Mouse (Mus musculus): ENCODE results near the gene Prdm10. TPM values are rescaled to one million over a fixed set of nuclear protein-coding genes. Genes with fewer than 3 reads are reported as not detected.

Prdm10 gene
- polyA plus RNA-seq, 1 experiment from 2014 or later: 7.0 TPM

GRCm38 (mm10) chr9:31307232-31307631 is 26.9 kb downstream of the Prdm10 start:
- H3K27me3 ChIP-seq (replicated peaks; ENCODE audit: control insufficient read depth, insufficient read depth, low read length): no peaks in the 10 kb centered on the region
- ATAC-seq: no peak
- 96% methylated on average over 3 of the region's 3 CpGs for WGBS
- peaks cover 2% of the 10 kb centered on the region for H3K4me1 ChIP-seq (ENCODE audit: control insufficient read depth, insufficient read depth, low read depth, low read length)
- no peaks in the 10 kb centered on the region for H3K36me3 ChIP-seq (ENCODE audit: control insufficient read depth, insufficient read depth, low read length)
- H3K9ac ChIP-seq (ENCODE audit: low read depth, low read length): no peak overlapping the region
- no peak overlapping the region for H3K4me3 ChIP-seq (ENCODE audit: low read length)
- H3K4me2 ChIP-seq (ENCODE audit: low read length): no peak overlapping the region
- no peaks in the 10 kb centered on the region for H3K9me3 ChIP-seq (ENCODE audit: control insufficient read depth, low read length)
- H3K27ac ChIP-seq (ENCODE audit: low read depth, low read length): no peak overlapping the region

- Histone ChIP-seq H3K9ac (ENCODE audit: low read depth, low read length) (no peak overlapping the region), H3K9me3 (ENCODE audit: control insufficient read depth, low read length) (no peaks in the 10 kb centered on the region)
- 84% methylated on average over 5 of the region's 5 CpGs for whole genome bisulfite sequencing
Observed at GRCm38 (mm10) chr9:31309041-31309440, 28.7 kb downstream of the Prdm10 start.

DNA sequence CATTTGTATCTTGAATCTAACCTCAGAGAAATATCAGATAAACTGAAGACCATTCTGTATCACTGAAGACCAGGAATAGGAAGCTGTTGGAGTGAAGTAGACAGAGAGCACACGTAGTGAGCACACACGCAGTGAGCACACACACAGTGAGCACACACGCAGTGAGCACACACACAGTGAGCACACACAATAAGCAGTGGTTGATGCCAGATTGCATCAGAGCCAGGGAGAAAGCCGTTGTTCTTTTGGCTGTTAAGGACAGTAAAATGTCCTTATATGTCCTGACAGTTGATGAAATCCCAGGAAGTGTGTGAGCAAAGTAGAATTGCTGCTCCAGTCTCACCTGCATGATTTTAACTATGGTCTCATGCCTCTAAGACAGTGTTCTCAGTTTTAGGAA is 30.3 kb downstream of the Prdm10 start:
- H3K9ac ChIP-seq (ENCODE audit: low read depth, low read length): no peak overlapping the region
- no peak overlapping the region for H3K4me2 ChIP-seq (ENCODE audit: low read length)
- 83% methylated on average over 4 of the region's 4 CpGs for WGBS
- H3K36me3 ChIP-seq (ENCODE audit: control insufficient read depth, insufficient read depth, low read length): no peaks in the 10 kb centered on the region
- no peaks in the 10 kb centered on the region for H3K27me3 ChIP-seq (replicated peaks; ENCODE audit: control insufficient read depth, insufficient read depth, low read length)
- no peaks in the 10 kb centered on the region for H3K9me3 ChIP-seq (ENCODE audit: control insufficient read depth, low read length)
- no peak for ATAC-seq
- H3K27ac ChIP-seq (ENCODE audit: low read depth, low read length): no peak overlapping the region
- H3K4me3 ChIP-seq (ENCODE audit: low read length): no peak overlapping the region
- H3K4me1 ChIP-seq (ENCODE audit: control insufficient read depth, insufficient read depth, low read depth, low read length): peaks cover 3% of the 10 kb centered on the region

More at GRCm38 (mm10) chr9:31309041-31309440, 28.7 kb downstream of the Prdm10 start:
- H3K4me3 ChIP-seq (ENCODE audit: low read length): no peak overlapping the region
- H3K4me2 ChIP-seq (ENCODE audit: low read length): no peak overlapping the region
- no peak overlapping the region for H3K27ac ChIP-seq (ENCODE audit: low read depth, low read length)
- no peak for ATAC-seq
- H3K36me3 ChIP-seq (ENCODE audit: control insufficient read depth, insufficient read depth, low read length): no peaks in the 10 kb centered on the region
- H3K27me3 ChIP-seq (replicated peaks; ENCODE audit: control insufficient read depth, insufficient read depth, low read length): no peaks in the 10 kb centered on the region
- H3K4me1 ChIP-seq (ENCODE audit: control insufficient read depth, insufficient read depth, low read depth, low read length): peaks cover 2% of the 10 kb centered on the region

- Histone ChIP-seq H3K9ac (ENCODE audit: low read depth, low read length) (no peak overlapping the region), H3K27ac (ENCODE audit: low read depth, low read length) (no peak overlapping the region), H3K9me3 (ENCODE audit: control insufficient read depth, low read length) (no peaks in the 10 kb centered on the region), H3K36me3 (ENCODE audit: control insufficient read depth, insufficient read depth, low read length) (no peaks in the 10 kb centered on the region), H3K4me2 (ENCODE audit: low read length) (no peak overlapping the region), H3K27me3 (replicated peaks; ENCODE audit: control insufficient read depth, insufficient read depth, low read length) (no peaks in the 10 kb centered on the region), H3K4me1 (ENCODE audit: control insufficient read depth, insufficient read depth, low read depth, low read length) (peaks cover 2% of the 10 kb centered on the region), H3K4me3 (ENCODE audit: low read length) (no peak overlapping the region)
- no peak for ATAC-seq
- 90% methylated on average over 1 of the region's 1 CpGs for WGBS
Observed at GRCm38 (mm10) chr9:31313876-31314275, 33.5 kb downstream of the Prdm10 start.

GRCm38 (mm10) chr9:31315983-31316382 is 35.6 kb downstream of the Prdm10 start:
- Histone ChIP-seq H3K36me3 (ENCODE audit: control insufficient read depth, insufficient read depth, low read length) (no peaks in the 10 kb centered on the region), H3K9me3 (ENCODE audit: control insufficient read depth, low read length) (no peaks in the 10 kb centered on the region), H3K27me3 (replicated peaks; ENCODE audit: control insufficient read depth, insufficient read depth, low read length) (no peaks in the 10 kb centered on the region), H3K27ac (ENCODE audit: low read depth, low read length) (peak overlapping the region; percentile 47), H3K4me1 (ENCODE audit: control insufficient read depth, insufficient read depth, low read depth, low read length) (peaks cover 2% of the 10 kb centered on the region), H3K4me2 (ENCODE audit: low read length) (no peak overlapping the region), H3K9ac (ENCODE audit: low read depth, low read length) (0 out of 2 replicates have a peak overlapping the region, but pooled peaks have one; percentile 19), H3K4me3 (ENCODE audit: low read length) (no peak overlapping the region)
- ATAC-seq: peak; percentile 95
- WGBS: 24% methylated on average over 8 of the region's 8 CpGs

- no peak for ATAC-seq
- Histone ChIP-seq H3K4me3 (ENCODE audit: low read length) (no peak overlapping the region), H3K9ac (ENCODE audit: low read depth, low read length) (no peak overlapping the region), H3K9me3 (ENCODE audit: control insufficient read depth, low read length) (no peaks in the 10 kb centered on the region), H3K27ac (ENCODE audit: low read depth, low read length) (no peak overlapping the region), H3K36me3 (ENCODE audit: control insufficient read depth, insufficient read depth, low read length) (no peaks in the 10 kb centered on the region), H3K4me2 (ENCODE audit: low read length) (no peak overlapping the region), H3K27me3 (replicated peaks; ENCODE audit: control insufficient read depth, insufficient read depth, low read length) (no peaks in the 10 kb centered on the region), H3K4me1 (ENCODE audit: control insufficient read depth, insufficient read depth, low read depth, low read length) (peaks cover 2% of the 10 kb centered on the region)
- WGBS: 22% methylated on average over 5 of the region's 5 CpGs
Observed at GRCm38 (mm10) chr9:31318956-31319355, 38.6 kb downstream of the Prdm10 start.

DNA sequence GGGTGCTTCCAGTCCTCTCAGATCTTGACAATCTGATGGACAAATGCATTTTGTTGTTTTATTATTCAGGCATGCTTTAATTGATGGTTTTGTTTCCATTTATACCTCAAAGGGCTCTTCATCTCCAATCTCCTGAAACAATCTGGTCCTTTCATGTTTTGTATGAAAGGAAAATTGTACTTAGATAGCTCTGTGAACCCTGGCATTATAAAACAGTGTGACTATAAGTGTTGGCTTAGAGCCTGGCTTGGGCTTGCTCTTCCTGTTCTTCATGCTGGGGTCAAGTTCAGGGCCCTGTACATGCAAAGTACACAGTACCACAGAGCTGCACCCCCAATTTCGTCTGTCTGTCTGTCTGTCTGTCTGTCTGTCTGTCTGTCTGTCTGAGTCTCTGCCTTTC is 40.4 kb downstream of the Prdm10 start:
- Histone ChIP-seq H3K4me1 (ENCODE audit: control insufficient read depth, insufficient read depth, low read depth, low read length) (no peaks in the 10 kb centered on the region; the same call in none of the 2 replicates), H3K9me3 (ENCODE audit: control insufficient read depth, low read length) (no peaks in the 10 kb centered on the region), H3K4me3 (ENCODE audit: low read length) (no peak overlapping the region), H3K27ac (ENCODE audit: low read depth, low read length) (no peak overlapping the region), H3K4me2 (ENCODE audit: low read length) (no peak overlapping the region), H3K9ac (ENCODE audit: low read depth, low read length) (no peak overlapping the region), H3K27me3 (replicated peaks; ENCODE audit: control insufficient read depth, insufficient read depth, low read length) (no peaks in the 10 kb centered on the region), H3K36me3 (ENCODE audit: control insufficient read depth, insufficient read depth, low read length) (no peaks in the 10 kb centered on the region)
- ATAC-seq: no peak
- WGBS: 66% methylated on average over 1 of the region's 1 CpGs

DNA sequence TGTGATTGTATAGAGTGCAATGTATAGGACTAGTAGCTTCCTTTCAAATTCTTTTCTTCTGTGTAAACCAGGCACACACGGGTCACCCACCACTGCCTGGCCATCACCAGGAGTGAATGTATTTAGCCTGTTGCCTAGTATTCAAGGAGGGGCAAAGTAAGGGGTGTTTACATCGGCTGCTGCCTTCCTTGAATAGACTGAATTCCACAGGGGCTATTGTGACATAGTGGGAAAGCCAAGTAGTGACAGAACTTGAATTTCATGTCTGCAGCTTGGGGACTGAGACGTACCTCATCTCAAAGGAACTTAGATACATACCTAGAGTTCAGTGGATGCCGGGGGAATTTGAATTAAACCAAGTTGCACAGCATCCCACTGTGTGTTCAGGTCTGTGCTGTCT is 41.2 kb downstream of the Prdm10 start:
- no peak for ATAC-seq
- Histone ChIP-seq H3K9ac (ENCODE audit: low read depth, low read length) (no peak overlapping the region), H3K4me3 (ENCODE audit: low read length) (no peak overlapping the region), H3K4me2 (ENCODE audit: low read length) (no peak overlapping the region), H3K4me1 (ENCODE audit: control insufficient read depth, insufficient read depth, low read depth, low read length) (no peaks in the 10 kb centered on the region), H3K36me3 (ENCODE audit: control insufficient read depth, insufficient read depth, low read length) (no peaks in the 10 kb centered on the region), H3K27me3 (replicated peaks; ENCODE audit: control insufficient read depth, insufficient read depth, low read length) (no peaks in the 10 kb centered on the region), H3K27ac (ENCODE audit: low read depth, low read length) (no peak overlapping the region), H3K9me3 (ENCODE audit: control insufficient read depth, low read length) (no peaks in the 10 kb centered on the region)
- 41% methylated on average over 4 of the region's 4 CpGs for WGBS

DNA sequence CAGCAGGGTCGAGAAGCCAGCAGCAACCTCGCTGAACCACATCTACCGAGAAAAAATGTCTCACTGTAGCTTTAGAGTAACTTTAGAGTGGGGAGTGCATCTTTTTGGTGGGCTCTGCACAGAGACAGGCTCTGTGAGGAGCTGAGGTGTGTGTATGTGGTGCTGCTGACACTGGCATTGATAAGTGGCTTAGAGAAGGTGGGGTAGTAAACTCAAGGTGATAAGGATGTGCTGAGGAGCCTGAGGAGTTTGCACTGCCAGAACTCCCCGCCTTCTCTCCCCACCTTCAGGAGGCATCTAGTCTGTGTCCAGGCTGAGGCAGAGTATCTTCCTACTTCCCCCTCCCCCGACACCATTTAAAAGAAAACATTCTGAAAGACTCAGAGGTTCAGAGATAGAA is 41.8 kb downstream of the Prdm10 start:
- ATAC-seq: no peak
- Histone ChIP-seq H3K9ac (ENCODE audit: low read depth, low read length) (no peak overlapping the region), H3K27ac (ENCODE audit: low read depth, low read length) (no peak overlapping the region), H3K4me1 (ENCODE audit: control insufficient read depth, insufficient read depth, low read depth, low read length) (no peaks in the 10 kb centered on the region), H3K27me3 (replicated peaks; ENCODE audit: control insufficient read depth, insufficient read depth, low read length) (no peaks in the 10 kb centered on the region), H3K4me3 (ENCODE audit: low read length) (no peak overlapping the region), H3K36me3 (ENCODE audit: control insufficient read depth, insufficient read depth, low read length) (no peaks in the 10 kb centered on the region), H3K4me2 (ENCODE audit: low read length) (no peak overlapping the region), H3K9me3 (ENCODE audit: control insufficient read depth, low read length) (no peaks in the 10 kb centered on the region)
- WGBS: 70% methylated on average over 5 of the region's 5 CpGs

GRCm38 (mm10) chr9:31330816-31331215 is 50.5 kb downstream of the Prdm10 start:
- H3K27ac ChIP-seq (ENCODE audit: low read depth, low read length): no peak overlapping the region
- 0 out of 2 replicates have a peak, but pooled peaks cover 10% of the 10 kb centered on the region for H3K36me3 ChIP-seq (ENCODE audit: control insufficient read depth, insufficient read depth, low read length)
- H3K9ac ChIP-seq (ENCODE audit: low read depth, low read length): no peak overlapping the region
- H3K4me2 ChIP-seq (ENCODE audit: low read length): no peak overlapping the region
- no peak overlapping the region for H3K4me3 ChIP-seq (ENCODE audit: low read length)
- WGBS: 93% methylated on average over 3 of the region's 3 CpGs
- H3K4me1 ChIP-seq (ENCODE audit: control insufficient read depth, insufficient read depth, low read depth, low read length): no peaks in the 10 kb centered on the region
- no peak for ATAC-seq
- H3K27me3 ChIP-seq (replicated peaks; ENCODE audit: control insufficient read depth, insufficient read depth, low read length): no peaks in the 10 kb centered on the region
- no peaks in the 10 kb centered on the region for H3K9me3 ChIP-seq (ENCODE audit: control insufficient read depth, low read length)

Measured in hindbrain, embryonic 16.5 days (tissue).